Mouse (Mus musculus): ENCODE data around the gene Cd207. TPM values are rescaled to one million over a fixed set of nuclear protein-coding genes. Genes with fewer than 3 reads are reported as not detected.
A peak's percentile ranks its signal among the peaks of the same experiment; 100 is the strongest.

The Cd207 gene
- polyA plus RNA-seq, 1 experiment from 2014 or later: not detected

- Histone ChIP-seq H3K27me3 (ENCODE audit: control insufficient read depth, insufficient read depth, low read length) (no peaks in the 10 kb centered on the region), H3K27ac (replicated peaks) (no peak overlapping the region), H3K4me3 (ENCODE audit: low read depth, low read length) (no peak overlapping the region), H3K9me3 (ENCODE audit: control insufficient read depth, low read length) (no peaks in the 10 kb centered on the region), H3K36me3 (ENCODE audit: control insufficient read depth, insufficient read depth, low read length) (no peaks in the 10 kb centered on the region), H3K4me1 (replicated peaks; ENCODE audit: control insufficient read depth, insufficient read depth) (no peaks in the 10 kb centered on the region), H3K4me2 (replicated peaks; ENCODE audit: low read depth) (no peak overlapping the region), H3K9ac (ENCODE audit: low read length) (no peak overlapping the region)
- WGBS: 66% methylated on average over 4 of the region's 4 CpGs
- ATAC-seq (ENCODE audit: low FRiP score, low TSS enrichment) (no peak), DNase-seq (ENCODE audit: low spot score) (no peak)
- TF ChIP-seq EP300 (optimal IDR thresholded peaks at IDR 0.05) (no peak), CTCF (IDR thresholded peaks at IDR 0.05; ENCODE audit: low read depth) (no peak)
Measured at GRCm38 (mm10) chr6:83631815-83632214, 45.8 kb downstream of the Cd207 start.

GRCm38 (mm10) chr6:83626781-83627180 is 50.9 kb downstream of the Cd207 start:
- no peak overlapping the region for H3K4me2 ChIP-seq (replicated peaks; ENCODE audit: low read depth)
- no peak overlapping the region for H3K27ac ChIP-seq (replicated peaks)
- no peaks in the 10 kb centered on the region for H3K9me3 ChIP-seq (ENCODE audit: control insufficient read depth, low read length)
- no peaks in the 10 kb centered on the region for H3K36me3 ChIP-seq (ENCODE audit: control insufficient read depth, insufficient read depth, low read length)
- WGBS: 55% methylated on average over 17 of the region's 17 CpGs
- H3K9ac ChIP-seq (ENCODE audit: low read length): no peak overlapping the region
- no peak overlapping the region for H3K4me3 ChIP-seq (ENCODE audit: low read depth, low read length)
- H3K4me1 ChIP-seq (replicated peaks; ENCODE audit: control insufficient read depth, insufficient read depth): no peaks in the 10 kb centered on the region
- DNase-seq (ENCODE audit: low spot score) (no peak), ATAC-seq (ENCODE audit: low FRiP score, low TSS enrichment) (no peak)
- no peaks in the 10 kb centered on the region for H3K27me3 ChIP-seq (ENCODE audit: control insufficient read depth, insufficient read depth, low read length)
- TF ChIP-seq CTCF (IDR thresholded peaks at IDR 0.05; ENCODE audit: low read depth) (peak; percentile 28), EP300 (optimal IDR thresholded peaks at IDR 0.05) (no peak)

Other genes with a start within 250 kb of the Cd207 start
- 21.4 and 22.7 TPM in 2 replicates for gene Tet3, start 218.8 kb downstream of the Cd207 start, polyA plus RNA-seq (2015; fragmentation: Nextera tagmentation; extraction: Ambion mirVana)
- 44.2 and 45.8 TPM in 2 replicates for gene Dguok, start 170.9 kb downstream of the Cd207 start, polyA plus RNA-seq (2015; fragmentation: Nextera tagmentation; extraction: Ambion mirVana)
- 2,872 and 3,802 TPM in 2 replicates for gene Actg2, start 141.6 kb downstream of the Cd207 start, polyA plus RNA-seq (2015; fragmentation: Nextera tagmentation; extraction: Ambion mirVana)
- 26.4 and 26.9 TPM in 2 replicates for gene Stambp, start 105.1 kb downstream of the Cd207 start, polyA plus RNA-seq (2015; fragmentation: Nextera tagmentation; extraction: Ambion mirVana)
- gene Clec4f, start 21.7 kb downstream of the Cd207 start, polyA plus RNA-seq (2015; fragmentation: Nextera tagmentation; extraction: Ambion mirVana): 0.11 and 0.15 TPM in 2 replicates
- 0.07 TPM in 1 of 2 replicates, not detected in the other for gene Vax2, start 33.4 kb upstream of the Cd207 start, polyA plus RNA-seq (2015; fragmentation: Nextera tagmentation; extraction: Ambion mirVana)
- 0.08 and 0.30 TPM in 2 replicates for gene Atp6v1b1, start 65.1 kb upstream of the Cd207 start, polyA plus RNA-seq (2015; fragmentation: Nextera tagmentation; extraction: Ambion mirVana)
- not detected in 2 replicates for gene Ankrd53, start 84.8 kb upstream of the Cd207 start, polyA plus RNA-seq (2015; fragmentation: Nextera tagmentation; extraction: Ambion mirVana)
- gene Tex261, start 98.0 kb upstream of the Cd207 start, polyA plus RNA-seq (2015; fragmentation: Nextera tagmentation; extraction: Ambion mirVana): 71.7 and 74.7 TPM in 2 replicates
- gene Nagk, start 117.1 kb upstream of the Cd207 start, polyA plus RNA-seq (2015; fragmentation: Nextera tagmentation; extraction: Ambion mirVana): 70.8 and 73.3 TPM in 2 replicates
- gene Paip2b, start 153.9 kb upstream of the Cd207 start, polyA plus RNA-seq (2015; fragmentation: Nextera tagmentation; extraction: Ambion mirVana): 7.1 and 9.1 TPM in 2 replicates
- gene Zfp638, start 189.3 kb upstream of the Cd207 start, polyA plus RNA-seq (2015; fragmentation: Nextera tagmentation; extraction: Ambion mirVana): 19.9 and 21.1 TPM in 2 replicates